Mouse (Mus musculus): ENCODE measurements around the gene A4galt.

A4galt gene

GRCm38 (mm10) chr15:83226066-83226834 is 25.3 kb downstream of the A4galt start:
- no peak for DNase-seq

GRCm38 (mm10) chr15:83224136-83224766 is 27.3 kb downstream of the A4galt start:
- peak; percentile 54 to 73 for DNase-seq

DNA sequence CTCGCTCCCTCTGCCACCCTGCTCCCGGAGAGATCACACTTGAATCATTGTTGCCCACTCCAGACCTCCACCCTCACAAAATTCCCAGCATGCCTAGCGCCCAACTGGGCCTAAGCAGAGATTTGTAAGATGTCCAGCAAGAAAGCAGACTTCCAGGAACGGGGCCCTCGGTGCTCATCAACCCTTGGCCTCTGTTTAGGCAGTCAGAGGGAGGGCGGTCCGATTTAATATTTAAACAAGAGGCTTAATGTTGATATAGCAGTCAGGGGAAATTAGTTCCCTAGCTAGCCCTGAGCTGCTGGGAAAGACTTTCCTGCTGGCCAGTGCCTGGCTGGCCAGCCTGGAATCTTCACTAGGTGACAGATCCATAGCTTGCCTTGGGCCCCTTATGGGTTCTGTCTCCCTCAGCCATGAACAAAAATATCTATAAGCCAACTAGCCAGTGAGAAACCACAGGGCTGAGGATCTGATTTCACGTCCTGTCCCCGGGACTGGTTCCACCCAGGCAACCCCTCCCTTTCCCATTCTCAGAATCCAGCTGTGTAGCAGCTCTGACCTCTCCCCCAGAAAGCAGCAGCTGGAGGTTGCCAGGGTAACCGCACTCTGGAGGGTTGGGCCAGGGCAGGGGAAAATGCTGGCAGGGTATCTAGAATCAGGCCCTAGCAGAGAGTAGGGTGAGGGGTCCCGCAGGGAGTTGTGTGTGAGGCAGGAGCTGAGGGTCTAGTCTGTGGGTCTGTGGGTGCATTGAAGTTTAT is 28.2 kb downstream of the A4galt start:
- peak; percentile 82 to 90 for DNase-seq

- DNase-seq: no peak
These were observed 29.9 kb downstream of the A4galt start for GRCm38 (mm10) chr15:83221721-83222120.

DNA sequence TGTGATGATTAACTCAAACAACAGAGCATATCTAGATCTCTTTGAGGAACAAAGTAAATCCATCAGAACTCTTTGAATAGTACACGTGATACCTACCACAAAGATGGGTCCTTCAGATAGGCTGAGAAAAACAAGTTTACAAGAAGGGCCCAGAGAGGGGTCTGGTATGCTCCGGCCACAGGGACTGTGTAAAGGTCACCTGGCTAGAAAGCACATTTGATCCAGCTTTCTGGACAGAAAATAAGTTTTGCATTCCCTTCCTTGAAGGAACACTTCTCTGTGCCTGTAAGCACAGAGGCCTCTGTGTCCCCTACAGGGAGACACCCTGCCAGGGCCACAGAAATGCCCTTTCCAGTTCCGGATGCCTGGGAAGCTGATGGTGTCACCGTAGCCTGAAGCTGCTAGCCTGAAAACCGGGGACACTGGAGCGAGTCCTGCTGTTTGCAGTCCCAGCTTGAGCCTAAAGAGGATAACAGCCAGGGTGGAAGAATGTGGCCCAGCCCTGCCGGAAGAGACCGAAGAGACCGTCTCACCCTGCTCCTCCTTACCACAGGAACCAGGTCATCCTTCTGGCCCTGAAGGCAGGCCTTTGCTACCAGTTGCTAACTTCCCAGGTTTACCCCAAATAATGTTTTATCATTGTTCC is 31.1 kb downstream of the A4galt start:
- no peak for DNase-seq

DNA sequence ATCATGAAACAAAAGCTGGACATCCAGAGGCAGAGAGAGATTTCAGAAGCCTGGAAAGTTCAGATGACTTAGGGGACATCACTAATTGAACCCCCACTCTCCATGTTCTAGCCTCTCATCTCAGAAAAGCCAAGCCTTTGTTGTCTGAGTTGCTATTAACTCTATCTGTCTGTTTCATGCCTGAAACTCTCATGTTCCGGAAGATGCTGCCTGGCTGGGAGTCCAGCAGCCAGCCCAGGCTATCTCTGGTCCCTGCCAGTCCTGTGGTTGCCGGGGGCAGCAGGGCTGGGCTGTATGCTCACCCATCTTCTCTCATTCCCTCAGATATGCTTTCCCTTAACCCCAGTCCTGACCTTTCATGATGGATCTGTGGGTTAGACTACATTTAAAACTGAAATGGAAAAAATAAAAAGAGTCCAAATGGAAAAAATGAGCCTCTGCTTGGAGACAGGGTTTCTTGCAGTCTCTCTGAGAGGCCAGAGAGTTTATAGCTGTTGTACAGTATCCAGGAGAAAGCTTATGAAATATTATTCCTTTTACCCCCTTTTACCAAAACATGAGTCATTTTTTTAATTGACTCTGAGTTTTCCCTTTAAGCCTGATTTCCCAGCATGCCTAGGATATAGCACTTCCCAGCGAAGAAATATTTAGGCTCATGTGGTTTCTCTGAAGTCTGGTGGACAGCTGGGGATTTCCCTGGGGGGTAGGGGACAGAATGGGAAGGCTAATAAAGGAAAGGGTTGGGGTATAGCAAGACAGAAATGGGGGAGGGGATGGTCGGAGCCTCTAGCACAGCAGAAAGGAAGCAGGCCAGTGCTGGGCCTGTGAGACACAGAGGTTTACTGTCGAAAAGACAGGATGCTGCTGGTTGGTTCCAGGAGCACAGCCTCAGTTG is 36.0 kb downstream of the A4galt start:
- peak in 1 of 2 experiments; percentile 49 for DNase-seq

DNA sequence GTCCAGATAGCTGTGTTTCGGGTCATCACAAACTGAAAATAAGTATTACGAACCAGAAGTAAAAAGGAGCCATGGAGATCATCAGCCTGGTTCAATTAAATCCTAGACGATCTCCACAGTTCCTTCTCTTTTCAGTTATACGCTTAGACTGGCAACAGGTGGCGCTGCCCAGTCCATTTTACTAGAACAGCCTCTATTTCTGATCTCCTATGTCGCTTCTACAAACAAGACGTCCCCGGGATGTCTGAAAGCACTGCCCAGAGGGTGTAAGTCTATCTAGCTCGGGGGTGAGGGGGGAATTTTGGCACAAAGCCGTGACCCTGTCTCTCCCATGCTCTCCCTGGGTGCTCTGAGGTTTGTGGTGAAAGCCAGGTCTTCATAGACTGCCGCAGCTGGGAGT is 41.3 kb downstream of the A4galt start:
- peak; percentile 67 to 78 for DNase-seq

DNA sequence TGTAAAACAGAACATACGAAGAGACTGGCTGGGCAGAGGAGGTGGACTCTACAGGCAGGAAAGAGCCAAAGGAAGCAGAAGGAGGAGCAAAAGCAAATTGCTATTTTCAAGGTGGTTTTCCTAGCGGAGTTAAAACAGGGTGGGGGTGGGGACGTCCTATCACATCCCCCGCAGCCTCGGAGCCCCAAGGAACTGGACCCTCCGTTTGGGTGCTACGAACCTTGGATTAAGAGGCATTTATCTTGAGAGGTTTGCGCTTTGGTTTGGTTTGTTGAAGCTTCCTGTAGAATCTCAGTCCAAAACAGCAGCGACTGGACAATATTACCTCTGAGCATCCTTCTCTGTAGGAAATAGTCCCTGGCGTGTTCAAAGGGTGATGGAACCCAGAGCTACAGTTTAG is 41.9 kb downstream of the A4galt start:
- no peak for DNase-seq

- DNase-seq: no peak
These were observed 42.4 kb downstream of the A4galt start for GRCm38 (mm10) chr15:83209092-83209695.

- DNase-seq: peak in 1 of 2 experiments; percentile 74
These were observed 46.7 kb downstream of the A4galt start for GRCm38 (mm10) chr15:83204731-83205451.

DNA sequence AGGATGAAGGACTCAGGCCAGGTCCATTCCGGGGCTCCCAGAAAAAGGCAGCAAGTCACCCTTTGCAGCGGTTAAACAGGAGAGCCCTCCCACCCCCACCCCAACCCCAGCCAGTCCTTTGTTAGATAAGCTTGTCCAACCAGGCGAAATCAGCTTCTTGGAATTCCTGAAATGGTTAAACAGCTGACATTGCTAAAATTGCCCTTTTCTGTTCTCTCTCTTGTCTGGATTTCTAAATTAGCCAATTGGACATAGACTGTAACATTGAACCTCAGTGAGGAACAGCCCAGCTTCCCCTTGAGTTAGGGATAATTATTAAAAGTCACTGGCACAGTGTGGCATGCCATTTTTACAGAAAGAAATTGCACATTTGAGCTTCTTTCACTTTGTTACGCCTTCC is 49.2 kb downstream of the A4galt start:
- DNase-seq: no peak

DNA sequence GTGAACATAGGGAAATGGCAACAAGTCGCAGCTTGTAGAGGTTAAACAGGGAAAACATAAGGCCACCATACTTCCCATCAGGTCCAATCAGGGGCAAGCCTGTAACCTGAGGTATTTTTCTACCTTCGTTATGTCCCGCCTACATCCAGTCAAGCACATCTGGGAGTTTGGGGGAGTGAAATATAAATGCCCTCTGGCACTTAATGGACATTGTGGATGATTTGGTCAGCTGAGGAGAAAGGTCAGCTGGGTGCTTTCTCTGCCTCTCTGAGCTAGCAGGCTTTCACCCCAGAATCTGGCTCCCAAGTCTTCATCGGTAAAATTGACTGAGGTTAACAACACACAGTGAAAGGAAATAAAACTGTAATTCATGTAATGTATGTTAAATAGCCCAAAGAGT is 58.2 kb downstream of the A4galt start:
- DNase-seq: no peak

GRCm38 (mm10) chr15:83182351-83182750 is 69.2 kb downstream of the A4galt start:
- no peak for DNase-seq

- DNase-seq: no peak
These were observed 69.7 kb downstream of the A4galt start for GRCm38 (mm10) chr15:83181800-83182330.

GRCm38 (mm10) chr15:83180004-83180403 is 71.6 kb downstream of the A4galt start:
- DNase-seq: no peak

All from lung, postnatal 4 days (tissue).